Mouse (Mus musculus): ENCODE data around the gene Cyp1a2.

The Cyp1a2 gene

DNA sequence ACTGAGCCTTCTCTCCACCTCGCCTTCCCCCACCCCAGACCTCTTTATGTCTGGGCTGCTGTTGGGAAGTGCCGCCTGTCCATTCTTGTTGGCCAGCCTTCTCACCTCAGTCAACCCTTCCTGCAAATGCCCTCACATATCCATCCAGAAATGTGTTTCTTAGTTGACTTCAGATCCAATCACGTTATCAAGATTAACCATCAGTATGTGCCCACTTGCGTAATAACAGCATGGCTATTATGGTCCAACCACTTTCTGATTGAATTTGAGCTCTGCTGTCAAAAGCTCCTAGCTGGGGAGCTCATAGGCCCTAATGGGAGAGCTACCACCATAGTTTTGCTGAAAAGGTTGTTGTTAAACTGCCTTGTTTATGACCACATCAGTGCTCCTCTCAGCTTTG, 12.5 kb downstream of the Cyp1a2 start:
- no peak for DNase-seq

GRCm38 (mm10) chr9:57669566-57669965, 13.9 kb downstream of the Cyp1a2 start:
- no peak for DNase-seq

GRCm38 (mm10) chr9:57668277-57668676, 15.2 kb downstream of the Cyp1a2 start:
- no peak for DNase-seq

- no peak for DNase-seq
Measured at GRCm38 (mm10) chr9:57667817-57668216, 15.7 kb downstream of the Cyp1a2 start.

GRCm38 (mm10) chr9:57667136-57667535, 16.4 kb downstream of the Cyp1a2 start:
- DNase-seq = no peak

DNA sequence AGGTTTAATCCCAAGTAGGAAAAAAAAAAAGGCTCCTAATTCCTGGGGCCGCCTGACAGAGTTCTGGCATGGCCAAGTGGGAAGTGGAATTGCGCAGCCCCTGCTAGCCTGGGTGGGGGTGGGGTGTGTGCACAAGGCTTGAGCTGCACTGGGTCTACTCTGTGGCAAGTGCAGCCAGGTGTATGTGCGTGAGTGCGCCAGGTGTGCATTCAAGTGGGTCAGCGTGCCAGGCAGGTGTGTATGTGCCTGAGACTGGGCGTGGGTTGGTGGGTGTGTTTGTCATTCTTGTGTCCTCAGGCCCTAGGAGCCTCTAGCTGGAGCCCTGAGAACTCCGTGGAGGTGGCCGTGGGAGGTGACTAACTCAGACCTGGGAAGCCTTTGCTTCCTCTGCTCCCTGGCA, 17.0 kb downstream of the Cyp1a2 start:
- no peak for DNase-seq

- no peak for DNase-seq
Measured at GRCm38 (mm10) chr9:57664616-57665015, 18.9 kb downstream of the Cyp1a2 start.

DNA sequence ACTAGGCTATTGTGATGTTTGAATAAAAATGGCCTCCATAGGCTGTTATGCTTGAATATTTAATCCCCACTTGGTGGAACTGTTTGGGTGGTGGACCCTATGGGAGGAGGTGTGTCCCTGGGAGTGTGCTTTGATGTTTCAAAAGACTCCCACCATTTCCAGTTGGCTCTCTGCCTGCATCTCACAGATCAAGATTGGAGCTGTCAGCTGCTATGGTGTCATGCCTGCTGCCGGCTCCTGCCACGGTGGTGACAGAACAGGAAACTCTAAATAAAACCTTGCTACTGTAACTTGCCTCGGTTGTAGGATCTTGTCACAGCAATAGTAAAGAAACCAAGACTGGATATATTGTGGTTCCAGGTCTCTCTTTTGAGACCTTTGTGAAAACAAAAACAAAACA, 22.0 kb downstream of the Cyp1a2 start:
- no peak for DNase-seq

GRCm38 (mm10) chr9:57660501-57660900, 23.0 kb downstream of the Cyp1a2 start:
- peak; percentile 68 for DNase-seq

- peak; percentile 77 for DNase-seq
Measured at GRCm38 (mm10) chr9:57659774-57660173, 23.7 kb downstream of the Cyp1a2 start.

DNA sequence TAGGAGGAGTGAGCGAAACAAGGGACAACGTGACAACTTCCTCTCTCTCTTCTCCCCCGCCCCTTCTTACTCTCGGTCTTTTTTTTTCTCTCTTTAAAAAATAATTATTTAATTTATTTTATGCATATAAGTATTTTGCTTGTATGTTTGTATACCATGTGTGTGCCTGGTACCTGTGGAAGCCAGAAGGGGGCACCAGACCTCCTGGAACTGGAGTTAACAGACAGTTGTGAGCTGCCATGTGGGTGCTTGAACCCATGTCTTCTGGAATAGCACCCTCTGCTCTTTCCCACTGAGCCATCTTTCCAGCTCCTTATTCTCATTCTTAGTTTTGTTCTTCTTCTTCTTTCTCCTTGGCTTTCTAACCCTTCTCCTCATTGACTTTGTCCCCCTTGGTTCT, 24.5 kb downstream of the Cyp1a2 start:
- DNase-seq = no peak

- no peak for DNase-seq
Measured at GRCm38 (mm10) chr9:57657843-57658242, 25.7 kb downstream of the Cyp1a2 start.

DNA sequence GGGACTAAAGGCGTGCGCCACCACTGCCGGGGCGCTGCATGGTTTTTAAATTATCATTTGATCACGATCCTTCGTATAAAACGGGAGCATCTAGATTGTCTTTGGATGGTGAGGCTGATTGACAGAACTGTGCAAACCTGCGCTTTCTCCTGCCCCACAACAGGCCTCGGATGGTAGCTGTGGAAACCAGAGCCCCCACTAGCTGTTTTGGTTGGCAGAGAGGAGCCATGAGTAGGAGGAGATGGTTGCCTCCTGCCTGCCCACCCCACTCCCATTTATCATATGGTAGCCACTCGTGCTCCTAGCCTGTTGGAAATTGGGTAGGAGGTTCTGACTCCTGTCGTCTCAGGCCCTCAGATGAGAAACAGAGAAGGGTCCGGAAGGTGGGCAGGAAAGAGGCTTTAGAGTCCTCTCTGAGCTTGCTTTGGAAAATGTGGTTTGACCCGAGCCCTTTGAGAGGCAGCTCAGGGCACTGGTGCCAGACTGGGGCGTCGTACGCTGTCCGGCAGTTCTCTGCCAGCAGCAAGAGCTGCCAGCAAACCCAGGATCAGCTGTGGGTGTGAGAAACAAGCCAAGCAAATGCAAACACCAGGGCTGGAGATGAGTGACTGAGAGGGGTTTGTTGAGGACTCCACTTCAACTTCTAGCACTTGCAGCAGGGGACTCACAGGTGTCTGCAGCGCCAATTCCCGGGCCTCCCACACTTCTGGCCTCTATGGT, 26.7 kb downstream of the Cyp1a2 start:
- DNase-seq = no peak

DNA sequence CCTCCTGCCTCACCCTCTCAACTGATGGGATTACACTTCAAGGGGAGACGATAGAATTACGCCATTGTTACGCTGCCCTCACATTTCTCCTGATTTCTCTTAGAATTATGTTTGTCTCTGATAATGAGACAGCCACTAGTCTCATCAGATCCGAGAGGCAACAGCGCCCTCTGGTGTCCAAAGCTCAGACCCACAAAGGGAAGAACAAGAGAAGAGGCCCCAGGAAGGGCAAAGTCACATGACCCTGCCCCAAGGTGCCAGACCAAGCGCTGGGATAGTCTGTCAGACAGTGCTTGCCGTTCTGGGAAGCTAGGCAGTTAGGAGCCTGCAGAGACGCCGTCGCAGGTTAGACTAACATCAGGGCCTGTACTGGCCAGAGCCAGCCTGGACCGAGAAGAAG, 27.8 kb downstream of the Cyp1a2 start:
- peak; percentile 94 for DNase-seq

DNA sequence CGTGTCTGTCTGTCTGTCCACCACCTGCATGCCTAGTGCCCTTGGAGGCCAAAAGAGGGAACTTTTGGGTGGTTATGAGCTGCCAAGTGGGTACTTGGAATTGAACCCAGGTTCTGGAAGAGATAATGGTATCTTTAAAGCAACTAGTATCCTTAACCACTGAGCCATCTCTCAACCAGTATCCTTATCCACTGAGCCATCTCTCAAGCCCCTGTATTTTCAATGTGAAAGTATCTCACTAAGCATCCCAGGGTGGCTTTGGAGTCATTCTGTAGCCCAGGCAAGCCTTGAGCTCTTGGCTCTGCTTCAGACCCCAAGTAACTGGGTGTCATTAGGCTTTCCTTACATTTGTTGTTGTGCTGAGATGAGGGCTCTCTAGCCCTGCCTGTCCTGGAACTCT, 28.5 kb downstream of the Cyp1a2 start:
- DNase-seq = no peak

GRCm38 (mm10) chr9:57653283-57653682, 30.2 kb downstream of the Cyp1a2 start, which contains the start of gene Csk:
Gene Csk (minus strand): TSS chr9:57653631.
- no peak for DNase-seq

- DNase-seq = no peak
Measured at GRCm38 (mm10) chr9:57652855-57653254, 30.6 kb downstream of the Cyp1a2 start.

- no peak for DNase-seq
Measured at GRCm38 (mm10) chr9:57652351-57652750, 31.2 kb downstream of the Cyp1a2 start.

DNA sequence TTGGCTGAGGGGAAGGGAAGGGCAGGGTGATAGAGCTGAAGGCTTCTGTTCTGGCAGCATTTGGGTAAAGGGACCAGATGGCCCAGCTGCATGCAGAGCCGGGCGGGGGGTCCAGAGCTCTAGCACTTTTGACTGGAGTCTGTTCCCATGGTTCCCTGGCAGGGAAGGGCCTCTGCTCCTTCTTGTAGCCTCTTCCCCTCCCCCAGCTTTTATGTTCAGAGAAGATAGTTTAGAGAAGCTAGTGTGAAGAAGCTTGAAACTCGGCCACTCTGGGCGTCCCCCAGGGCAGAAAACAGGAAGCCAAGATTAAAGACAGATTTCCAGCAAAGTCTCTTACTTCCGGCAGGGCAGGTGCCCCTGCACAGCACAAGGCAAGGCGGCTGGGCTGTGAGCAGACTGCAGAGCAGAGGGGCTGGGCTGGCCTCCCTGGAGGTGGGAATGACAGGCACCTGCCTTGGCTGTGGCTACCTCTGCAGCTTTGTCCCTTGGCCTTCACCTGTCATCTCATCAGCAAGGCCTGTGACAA, 32.7 kb downstream of the Cyp1a2 start:
- DNase-seq = no peak

DNA sequence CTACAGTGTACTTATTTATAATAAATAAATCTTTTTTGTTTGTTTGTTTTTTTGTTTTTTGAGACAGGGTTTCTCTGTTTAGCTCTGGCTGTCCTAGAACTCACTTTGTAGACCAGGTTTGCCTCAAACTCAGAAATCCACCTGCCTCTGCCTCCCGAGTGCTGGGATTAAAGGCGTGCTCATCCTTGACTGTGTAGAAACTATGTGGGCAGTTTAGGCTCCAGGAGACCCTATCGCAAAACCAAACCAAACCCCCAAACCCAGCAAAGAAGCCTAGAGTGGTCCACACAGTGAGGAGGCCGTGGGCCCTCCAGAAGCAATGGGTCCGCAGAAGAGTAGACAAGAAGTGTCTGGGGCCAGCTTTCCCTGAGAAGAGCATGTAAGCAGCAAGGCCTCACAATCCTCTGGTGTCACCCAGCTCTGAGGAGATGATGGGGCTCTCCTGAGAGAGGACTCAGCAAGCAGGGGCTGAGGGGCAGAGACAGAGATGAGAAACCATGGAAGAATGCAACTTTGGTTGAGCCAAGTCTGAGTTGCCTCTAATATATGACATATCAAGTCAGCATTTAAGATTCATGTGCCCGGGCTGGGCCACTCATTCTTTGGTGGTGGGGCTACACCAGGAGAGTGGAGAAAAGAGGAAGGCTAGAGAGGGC, 33.2 kb downstream of the Cyp1a2 start:
- no peak for DNase-seq

DNA sequence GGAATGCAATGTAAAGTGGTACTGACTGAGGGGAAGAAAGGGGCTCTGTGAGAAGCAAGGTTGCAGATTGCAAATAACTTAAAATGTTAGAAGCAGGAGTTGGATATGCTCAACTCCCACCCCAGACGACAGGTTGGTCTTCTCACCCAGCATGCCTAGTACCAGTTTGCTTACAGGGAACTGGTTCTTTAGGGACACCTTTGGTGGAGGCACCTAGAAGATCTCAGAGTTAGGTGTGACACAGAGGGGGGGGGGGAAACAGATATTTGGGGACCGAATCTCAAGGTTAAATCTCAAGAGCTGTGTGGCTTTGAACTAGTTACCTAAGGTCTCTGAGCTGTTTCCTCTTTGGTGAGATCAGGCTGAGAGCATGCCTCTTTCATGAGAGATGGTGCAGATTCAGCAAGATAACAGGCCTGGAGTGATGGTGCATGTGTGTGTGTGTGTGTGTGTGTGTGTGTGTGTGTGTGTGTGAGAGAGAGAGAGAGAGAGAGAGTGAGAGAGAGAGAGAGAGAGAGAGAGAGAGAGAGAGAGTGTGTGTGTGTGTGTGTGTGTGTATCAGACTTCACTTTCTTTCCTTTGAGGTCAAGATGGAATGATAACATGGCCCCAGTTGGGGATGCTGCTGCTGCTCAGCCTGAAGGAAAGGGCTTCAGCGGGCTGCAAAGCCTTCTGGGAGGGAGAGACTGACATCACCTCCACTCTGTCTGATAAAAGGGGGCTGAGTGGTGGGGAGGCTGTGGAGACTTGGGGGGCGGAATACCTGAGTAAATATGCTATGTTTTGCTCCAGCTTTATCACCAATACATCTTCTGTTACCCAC, 36.0 kb downstream of the Cyp1a2 start:
- DNase-seq = no peak

DNA sequence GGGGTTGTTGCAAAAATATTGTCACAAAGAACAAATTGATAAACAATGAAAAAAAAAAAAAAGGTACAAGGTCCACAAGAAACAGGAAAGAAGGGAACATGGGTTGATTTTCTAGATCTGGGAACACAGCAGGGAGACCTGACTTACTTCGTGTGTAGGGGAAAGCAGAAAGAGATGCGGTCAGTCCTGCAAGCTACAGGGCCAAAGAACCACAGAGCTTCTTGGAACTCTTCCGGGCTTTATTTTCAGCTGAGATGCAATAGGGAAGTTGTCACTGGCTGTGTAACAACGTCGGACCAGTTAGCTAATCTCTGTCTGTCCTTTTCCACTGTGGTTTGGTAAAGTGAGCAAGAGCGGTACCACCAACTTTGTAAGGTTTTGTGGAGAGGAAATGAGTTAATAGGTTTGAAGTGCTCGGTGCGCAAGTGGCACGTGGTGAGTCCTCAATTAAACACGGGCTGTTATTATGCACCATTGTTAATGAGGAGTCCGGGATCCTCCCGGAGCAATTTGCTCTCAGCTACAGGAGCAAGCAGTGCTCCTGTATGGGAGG, 36.9 kb downstream of the Cyp1a2 start:
- DNase-seq = no peak

Data from liver (tissue).